Mouse (Mus musculus) neural tube, embryonic 11.5 days (tissue): ENCODE measurements around the gene Olfr1231. TPM values are rescaled to one million over a fixed set of nuclear protein-coding genes. Genes with fewer than 3 reads are reported as not detected.

ENCODE experiments used
- ATAC-seq: fragments of 200-750 bp; cut with Nextera tagmentation; 2 replicates; pipeline ENCODE4 v1.8.0; 2017; ENCODE audit warnings: moderate number of reproducible peaks, mild to moderate bottlenecking, moderate TSS enrichment, moderate library complexity; ENCODE audit not compliant: insufficient read depth, low FRiP score, low TSS enrichment
- DNase-seq: peaks from one replicate; pipeline ENCODE4 v3.0.0-alpha.2; 2015; ENCODE audit warnings: low spot score
- H3K27ac ChIP-seq: fragments of 300-500 bp; sonication (generic); 2 replicates; pipeline ENCODE4 v1.5.1; 2014; ENCODE audit warnings: low read depth, mild to moderate bottlenecking, low read length
- H3K27me3 ChIP-seq: fragments of 300-500 bp; sonication (generic); 2 replicates; pipeline ENCODE4 v1.6.1; 2014; ENCODE audit warnings: mild to moderate bottlenecking, low read length, mixed read lengths; ENCODE audit not compliant: control insufficient read depth, insufficient read depth
- H3K36me3 ChIP-seq: fragments of 300-500 bp; sonication (generic); 2 replicates; pipeline ENCODE4 v1.6.1; 2014; ENCODE audit warnings: mild to moderate bottlenecking, low read length, moderate library complexity, mixed read lengths; ENCODE audit not compliant: control insufficient read depth, insufficient read depth
- H3K4me1 ChIP-seq: fragments of 300-500 bp; sonication (generic); 2 replicates; pipeline ENCODE4 v1.6.1; 2014; ENCODE audit warnings: low read length, mixed read lengths; ENCODE audit not compliant: control insufficient read depth, insufficient read depth
- H3K4me2 ChIP-seq: fragments of 300-500 bp; sonication (generic); 2 replicates; pipeline ENCODE4 v1.6.1; 2014; ENCODE audit warnings: low read depth, mild to moderate bottlenecking, moderate library complexity
- H3K4me3 ChIP-seq: fragments of 300-500 bp; sonication (generic); 2 replicates; pipeline ENCODE4 v1.5.1; 2014; ENCODE audit warnings: low read depth, low read length
- H3K9ac ChIP-seq: fragments of 300-500 bp; sonication (generic); 2 replicates; pipeline ENCODE4 v1.6.1; 2014; ENCODE audit warnings: mild to moderate bottlenecking, low read length
- H3K9me3 ChIP-seq: fragments of 300-500 bp; sonication (generic); 2 replicates; pipeline ENCODE4 v1.6.1; 2016; ENCODE audit warnings: low read length; ENCODE audit not compliant: control insufficient read depth
- WGBS: fragments of 180-500 bp; shearing (Covaris S2); extraction: QIAGEN DNeasy Blood & Tissue Kit; methylation state at CpG from one replicate; pipeline ENCODE4 v1.1.7; 2014; 5-methylcytosine and 5-hydroxymethylcytosine counted together
- polyA plus RNA-seq: library from polyadenylated mRNA; unstranded; fragments of >200 nt; fragmentation: Nextera tagmentation; extraction: Ambion mirVana; gene quantifications from 2 replicates; pipeline ENCODE4 v1.2.1, GENCODE M21; 2014

Gene Olfr1231
- polyA plus RNA-seq: not detected in 2 replicates

DNA sequence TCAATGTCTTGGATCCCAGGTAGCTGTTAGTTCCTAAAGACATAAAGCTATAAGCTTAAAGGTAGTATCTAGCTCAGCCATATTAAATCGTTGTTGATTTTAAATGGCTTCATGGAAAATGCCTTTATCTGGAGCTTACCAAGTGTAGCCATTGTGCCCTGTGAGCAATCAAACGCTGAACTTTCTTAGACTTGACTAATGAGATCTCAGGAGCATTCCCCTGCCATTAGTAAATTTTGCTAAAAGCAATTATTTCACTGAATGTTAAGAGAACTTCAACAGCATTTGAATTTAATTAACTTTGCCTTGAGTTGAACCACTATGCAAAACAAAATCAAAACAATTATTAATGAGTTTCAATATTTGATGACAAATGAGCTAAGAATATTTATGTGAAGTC is at the start of gene Olfr1231:
Gene Olfr1231 (minus strand): TSS at position 101 of the 400 bp plus-strand sequence.
- 83% methylated on average over 2 of the region's 2 CpGs for WGBS
- ATAC-seq: no peak
- no peak for DNase-seq

DNA sequence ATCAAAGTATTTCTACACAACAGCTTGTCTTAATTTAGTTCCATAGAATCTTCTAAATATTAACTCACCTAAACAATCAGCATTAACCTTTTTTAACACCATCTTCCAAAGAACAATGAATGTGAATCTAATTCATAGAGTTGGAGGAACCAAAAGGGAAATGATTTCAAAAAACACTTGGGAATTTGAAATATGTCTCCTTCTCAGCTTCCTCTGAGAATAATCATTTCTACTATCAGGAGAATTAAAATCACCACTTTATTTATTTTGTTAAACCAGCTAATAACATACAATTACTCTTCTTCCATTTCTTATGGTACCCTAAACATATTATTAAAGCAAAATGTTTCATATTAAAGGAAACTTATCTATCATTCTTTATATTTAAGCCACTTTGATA is 35.4 kb upstream of the Olfr1231 start, which contains the start of gene Olfr1233:
Gene Olfr1233 (minus strand): TSS at position 101 of the 400 bp plus-strand sequence.
- DNase-seq (no peak), ATAC-seq (no peak)
- Histone ChIP-seq H3K9me3 (no peaks in the 10 kb centered on the region), H3K27me3 (no peaks in the 10 kb centered on the region), H3K4me2 (no peak within 1 kb of the TSS), H3K27ac (no peak within 1 kb of the TSS), H3K4me1 (no peaks in the 10 kb centered on the region), H3K9ac (no peak within 1 kb of the TSS), H3K36me3 (no peaks in the 10 kb centered on the region), H3K4me3 (no peak within 1 kb of the TSS)

More for the DNA sequence above, at the start of gene Olfr1231:
- Histone ChIP-seq H3K27me3 (no peaks in the 10 kb centered on the region), H3K9me3 (no peaks in the 10 kb centered on the region), H3K27ac (no peak within 1 kb of the TSS), H3K4me2 (no peak within 1 kb of the TSS), H3K4me1 (no peaks in the 10 kb centered on the region), H3K36me3 (no peaks in the 10 kb centered on the region), H3K9ac (no peak within 1 kb of the TSS), H3K4me3 (no peak within 1 kb of the TSS)

GRCm38 (mm10) chr2:89329575-89329974 is 22.7 kb upstream of the Olfr1231 start, which contains the start of gene Olfr1232:
Gene Olfr1232 (minus strand): TSS chr2:89329675.
- Histone ChIP-seq H3K27me3 (no peaks in the 10 kb centered on the region), H3K4me2 (no peak within 1 kb of the TSS)

GRCm38 (mm10) chr2:89297168-89297567 is 9.7 kb downstream of the Olfr1231 start, which contains the start of gene Olfr1230:
Gene Olfr1230 (minus strand): TSS chr2:89297268.
- no peak within 1 kb of the TSS for H3K9ac ChIP-seq
- H3K4me3 ChIP-seq: no peak within 1 kb of the TSS
- ATAC-seq (no peak), DNase-seq (no peak)
- H3K9me3 ChIP-seq: no peaks in the 10 kb centered on the region
- 93% methylated on average over 1 of the region's 1 CpGs for WGBS
- no peaks in the 10 kb centered on the region for H3K27me3 ChIP-seq
- H3K4me2 ChIP-seq: no peak within 1 kb of the TSS
- H3K4me1 ChIP-seq: no peaks in the 10 kb centered on the region
- no peaks in the 10 kb centered on the region for H3K36me3 ChIP-seq
- H3K27ac ChIP-seq: no peak within 1 kb of the TSS

More at GRCm38 (mm10) chr2:89329575-89329974, 22.7 kb upstream of the Olfr1231 start, which contains the start of gene Olfr1232:
- Histone ChIP-seq H3K36me3 (no peaks in the 10 kb centered on the region), H3K9me3 (no peaks in the 10 kb centered on the region), H3K27ac (no peak within 1 kb of the TSS), H3K9ac (no peak within 1 kb of the TSS), H3K4me3 (no peak within 1 kb of the TSS), H3K4me1 (no peaks in the 10 kb centered on the region)
- ATAC-seq (no peak), DNase-seq (no peak)

- ATAC-seq (no peak), DNase-seq (no peak)
- no peak within 1 kb of the TSS for H3K9ac ChIP-seq
- no peak within 1 kb of the TSS for H3K4me3 ChIP-seq
- no peaks in the 10 kb centered on the region for H3K27me3 ChIP-seq
- no peaks in the 10 kb centered on the region for H3K9me3 ChIP-seq
- H3K4me2 ChIP-seq: no peak within 1 kb of the TSS
- WGBS: 84% methylated on average over 2 of the region's 2 CpGs
- H3K4me1 ChIP-seq: no peaks in the 10 kb centered on the region
- no peaks in the 10 kb centered on the region for H3K36me3 ChIP-seq
- H3K27ac ChIP-seq: no peak within 1 kb of the TSS
These were observed 19.0 kb downstream of the Olfr1231 start, which contains the start of gene Olfr1229 for GRCm38 (mm10) chr2:89287914-89288313. Gene Olfr1229 (minus strand): TSS chr2:89288014.

- H3K9ac ChIP-seq: no peak within 1 kb of the TSS
- no peaks in the 10 kb centered on the region for H3K36me3 ChIP-seq
- DNase-seq (no peak), ATAC-seq (no peak)
- H3K27me3 ChIP-seq: no peaks in the 10 kb centered on the region
- no peaks in the 10 kb centered on the region for H3K9me3 ChIP-seq
- H3K27ac ChIP-seq: no peak within 1 kb of the TSS
- no peak within 1 kb of the TSS for H3K4me2 ChIP-seq
- no peak within 1 kb of the TSS for H3K4me3 ChIP-seq
- H3K4me1 ChIP-seq: no peaks in the 10 kb centered on the region
These were observed 52.9 kb downstream of the Olfr1231 start, which contains the start of gene Olfr1228 for GRCm38 (mm10) chr2:89253962-89254361. Gene Olfr1228 (minus strand): TSS chr2:89254062.

Other genes with a start within 250 kb of the Olfr1231 start
- not detected in 2 replicates for gene Olfr1218, start 245.9 kb downstream of the Olfr1231 start, polyA plus RNA-seq
- not detected in 2 replicates for gene Olfr1219, start 223.6 kb downstream of the Olfr1231 start, polyA plus RNA-seq
- not detected in 2 replicates for gene Olfr1220, start 200.2 kb downstream of the Olfr1231 start, polyA plus RNA-seq
- gene Olfr1221, start 189.8 kb downstream of the Olfr1231 start, polyA plus RNA-seq: not detected in 2 replicates
- gene Olfr1222, start 174.0 kb downstream of the Olfr1231 start, polyA plus RNA-seq: not detected in 2 replicates
- not detected in 2 replicates for gene Olfr1223, start 155.5 kb downstream of the Olfr1231 start, polyA plus RNA-seq
- gene Olfr1224-ps1, start 143.0 kb downstream of the Olfr1231 start, polyA plus RNA-seq: not detected in 2 replicates
- gene Olfr1225, start 132.4 kb downstream of the Olfr1231 start, polyA plus RNA-seq: not detected in 2 replicates
- gene Olfr1226, start 107.0 kb downstream of the Olfr1231 start, polyA plus RNA-seq: not detected in 2 replicates
- gene Olfr1228, start 53.0 kb downstream of the Olfr1231 start, polyA plus RNA-seq: not detected in 2 replicates
- not detected in 2 replicates for gene Olfr1229, start 19.1 kb downstream of the Olfr1231 start, polyA plus RNA-seq
- gene Olfr1230, start 9.8 kb downstream of the Olfr1231 start, polyA plus RNA-seq: not detected in 2 replicates
- gene Olfr1232, start 22.6 kb upstream of the Olfr1231 start, polyA plus RNA-seq: not detected in 2 replicates
- gene Olfr1233, start 35.3 kb upstream of the Olfr1231 start, polyA plus RNA-seq: not detected in 2 replicates
- gene Olfr1234, start 57.8 kb upstream of the Olfr1231 start, polyA plus RNA-seq: not detected in 2 replicates
- gene Olfr1238, start 102.6 kb upstream of the Olfr1231 start, polyA plus RNA-seq: not detected in 2 replicates
- not detected in 2 replicates for gene Olfr1239, start 113.3 kb upstream of the Olfr1231 start, polyA plus RNA-seq
- gene Olfr1240, start 135.9 kb upstream of the Olfr1231 start, polyA plus RNA-seq: not detected in 2 replicates
- not detected in 2 replicates for gene Olfr1241, start 180.1 kb upstream of the Olfr1231 start, polyA plus RNA-seq
- not detected in 2 replicates for gene Olfr1242, start 191.3 kb upstream of the Olfr1231 start, polyA plus RNA-seq
- gene Olfr1243, start 224.4 kb upstream of the Olfr1231 start, polyA plus RNA-seq: not detected in 2 replicates